Mouse (Mus musculus) right cerebral cortex, adult 2 months (tissue): ENCODE measurements at regions not wholly inside any gene's neighbourhood (a gene's known extent, or its start where the extent isn't known, plus 50 kb on each side); places are given as distances from the start of the nearest gene placed in this dataset.

Experiments
- DNase-seq, 2 experiments: peaks; one replicate each; pipeline ENCODE4 v3.0.0; 2021 to 2022; ENCODE audit warnings: low spot score in 2 of 2

DNA sequence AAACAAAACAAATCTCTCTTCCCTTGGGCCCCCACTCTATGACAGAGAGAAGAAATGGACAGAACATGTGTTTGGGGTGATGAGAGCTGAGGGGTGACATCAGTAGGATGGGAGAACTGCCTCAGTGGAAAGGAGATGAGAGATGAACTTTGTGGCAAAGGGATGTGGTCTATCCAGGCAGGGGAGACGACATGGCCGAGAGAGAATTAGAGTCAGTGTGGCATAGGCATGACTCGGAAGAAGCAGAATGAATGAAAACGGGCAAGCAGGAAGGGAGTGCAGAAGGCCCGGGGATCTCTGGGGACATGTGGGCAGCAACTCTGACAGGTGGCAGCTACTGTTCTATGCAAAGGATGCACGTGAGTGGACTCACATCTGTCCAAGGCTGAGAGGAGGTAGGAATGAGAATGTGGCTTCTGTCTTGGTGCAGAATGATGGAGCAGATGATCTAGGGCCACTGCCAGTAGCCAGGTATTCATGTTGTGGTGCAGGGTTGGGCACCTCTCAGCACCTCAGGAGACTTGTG is 113.4 kb downstream of the Ets2 start:
- DNase-seq, result no peak

DNA sequence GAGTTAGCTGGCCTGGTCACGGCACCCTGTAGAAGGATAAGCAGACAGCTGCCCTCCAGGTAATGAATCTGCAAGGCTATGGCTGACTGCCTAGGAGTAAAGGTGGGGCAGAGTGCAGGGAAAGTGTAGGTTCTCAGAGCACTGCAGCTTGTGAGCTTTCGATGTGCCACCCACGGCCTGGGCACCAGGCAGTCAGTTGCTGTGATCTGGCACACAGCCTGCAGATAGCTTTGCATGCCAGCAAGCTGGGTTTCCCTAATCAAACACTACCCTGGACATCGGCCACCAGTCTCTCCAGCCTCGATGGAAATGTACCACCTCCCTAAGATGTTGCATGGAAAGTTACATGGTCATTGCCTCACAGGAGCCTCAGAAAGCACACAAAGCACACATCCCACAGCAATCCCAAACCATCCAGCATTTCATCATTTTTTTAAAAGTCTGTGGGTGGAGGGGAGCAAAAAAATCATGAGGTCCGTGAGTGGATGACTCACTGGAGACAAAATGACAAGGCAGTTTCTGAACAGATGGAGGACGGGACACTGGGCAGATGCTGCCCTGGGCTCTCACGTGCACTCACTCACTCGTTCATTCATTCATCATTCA is 112.7 kb downstream of the Ets2 start:
- peak; percentile 63 to 66 for DNase-seq

DNA sequence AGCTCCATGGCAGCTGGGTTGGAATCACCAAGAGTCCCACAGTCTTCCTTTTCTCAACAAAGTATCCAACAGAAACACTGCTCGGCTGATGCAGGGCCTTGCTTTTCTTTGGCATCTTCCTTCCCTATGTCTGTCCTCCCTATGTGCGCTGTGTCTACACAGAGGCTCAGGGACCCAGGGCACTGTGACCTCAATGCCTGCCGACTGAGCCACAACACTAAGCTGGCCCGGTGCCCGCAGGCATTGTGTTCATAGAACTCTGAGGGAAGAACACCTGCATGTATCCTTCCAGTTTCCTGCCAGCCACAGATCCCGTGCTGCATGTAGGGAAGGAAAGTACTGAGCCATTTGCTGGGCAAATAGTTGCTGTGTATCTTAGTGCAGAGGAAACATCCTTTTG is 109.2 kb downstream of the Ets2 start:
- no peak for DNase-seq

DNA sequence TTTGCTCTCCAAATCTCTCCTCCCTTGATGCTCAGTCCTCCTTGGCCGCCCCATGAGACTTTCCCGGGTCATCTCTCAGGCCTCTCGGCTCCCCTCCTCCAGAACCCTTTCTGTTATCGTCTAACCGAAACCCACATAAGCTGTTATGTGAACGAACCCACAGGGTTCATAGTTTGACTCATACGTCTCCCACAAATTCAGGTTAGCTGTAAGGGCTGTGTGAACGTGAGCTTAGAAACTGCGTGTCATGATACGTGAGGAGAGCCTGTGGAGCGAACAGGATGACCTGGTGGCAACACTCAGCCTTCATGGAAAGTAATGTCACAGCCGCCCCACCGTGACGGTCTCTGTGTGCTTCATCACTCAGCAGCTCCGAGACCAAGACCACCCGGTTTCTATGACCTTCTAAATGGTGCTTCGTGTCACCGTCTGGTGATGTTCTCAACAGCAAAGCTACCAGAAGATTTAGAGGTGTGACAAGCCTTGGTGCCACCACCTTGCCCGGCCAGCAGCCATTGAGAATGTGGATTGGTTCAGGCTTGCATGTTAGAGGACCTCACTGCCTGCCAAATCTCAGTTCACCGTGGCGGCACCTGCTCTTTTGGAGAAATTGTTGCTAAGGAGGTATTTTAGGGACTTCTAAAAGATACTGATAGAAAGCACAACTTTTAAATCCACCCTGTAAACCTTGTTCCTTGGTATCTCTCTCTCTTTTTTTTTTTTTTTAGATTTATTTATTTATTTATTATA is 107.4 kb downstream of the Ets2 start:
- no peak for DNase-seq

DNA sequence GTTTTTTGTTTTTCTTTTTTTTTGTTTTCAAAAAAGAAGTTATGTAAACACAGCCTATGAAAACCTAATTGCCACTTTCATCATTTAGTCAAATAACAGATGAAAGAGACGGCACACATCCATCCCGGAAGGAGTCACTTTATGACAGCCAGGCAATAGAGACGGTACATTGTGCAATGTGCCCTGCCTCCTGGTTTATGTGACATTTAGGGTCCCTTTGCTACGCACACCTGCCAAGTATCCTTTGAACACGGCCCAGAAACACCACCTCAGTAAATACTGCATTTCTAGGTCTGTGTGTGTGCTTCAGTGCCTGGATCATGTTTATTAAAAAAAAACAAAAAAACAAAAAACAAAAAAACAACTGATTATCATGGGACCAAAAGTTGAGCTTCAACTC is 104.6 kb downstream of the Ets2 start:
- no peak for DNase-seq

DNA sequence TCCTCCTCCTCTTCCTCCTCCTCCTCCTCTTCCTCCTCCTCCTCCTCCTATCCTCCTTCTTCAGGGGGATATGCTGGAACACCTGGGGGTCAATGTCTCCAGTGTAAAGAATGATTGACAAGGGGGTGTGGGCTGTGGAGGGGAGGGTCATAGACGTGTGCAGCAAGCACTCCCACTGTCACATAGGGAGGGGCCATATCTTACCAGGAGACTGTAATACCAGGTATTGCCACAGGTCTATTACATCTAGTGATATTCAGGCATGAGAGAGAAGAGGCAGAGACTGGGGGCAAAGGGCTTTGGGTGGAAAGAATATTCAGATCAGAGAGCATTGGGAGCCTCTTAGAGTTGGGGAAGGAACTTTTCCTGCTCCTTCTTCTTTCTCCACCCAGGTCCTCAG is 102.3 kb downstream of the Ets2 start:
- no peak for DNase-seq

DNA sequence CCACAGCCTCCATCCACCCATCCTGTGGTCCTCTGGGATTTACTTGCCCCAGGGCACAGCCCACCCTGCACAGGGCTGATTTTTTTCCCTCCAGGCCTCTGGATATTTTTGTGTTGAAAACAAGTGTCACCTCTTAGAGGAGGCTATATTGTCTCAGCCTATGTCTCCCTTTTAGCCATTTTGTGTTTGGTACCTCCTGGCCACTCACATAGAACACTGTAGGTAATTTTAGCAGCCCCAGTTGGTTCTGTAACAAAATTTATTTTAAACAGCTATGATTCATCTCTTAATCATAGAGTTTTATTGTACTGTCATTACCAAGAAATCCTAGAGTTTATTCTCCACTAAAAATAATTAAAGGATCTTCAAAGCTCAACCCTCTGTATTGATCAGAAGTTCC is 100.8 kb downstream of the Ets2 start:
- DNase-seq, result peak in 1 of 2 experiments; percentile 31

DNA sequence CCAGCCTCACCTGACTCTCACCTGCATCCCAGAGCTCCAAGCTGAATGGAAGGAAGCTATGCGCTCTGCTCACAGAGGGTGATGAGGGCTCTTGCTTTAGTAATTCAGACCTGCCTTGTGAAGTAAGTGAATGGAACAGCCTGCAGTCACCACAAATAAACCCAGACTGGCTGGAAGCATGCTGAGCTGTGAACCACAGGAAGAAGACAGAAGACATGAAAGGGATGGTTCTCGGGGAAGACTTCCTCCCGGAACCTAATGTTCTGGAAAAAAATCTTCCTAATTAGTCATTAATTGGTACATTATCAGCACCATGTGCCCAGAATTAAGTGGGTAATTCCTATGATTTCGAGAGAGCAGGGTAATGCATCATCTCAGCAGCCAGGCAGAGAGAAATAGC is 100.3 kb downstream of the Ets2 start:
- DNase-seq, result peak in 1 of 2 experiments; percentile 23

DNA sequence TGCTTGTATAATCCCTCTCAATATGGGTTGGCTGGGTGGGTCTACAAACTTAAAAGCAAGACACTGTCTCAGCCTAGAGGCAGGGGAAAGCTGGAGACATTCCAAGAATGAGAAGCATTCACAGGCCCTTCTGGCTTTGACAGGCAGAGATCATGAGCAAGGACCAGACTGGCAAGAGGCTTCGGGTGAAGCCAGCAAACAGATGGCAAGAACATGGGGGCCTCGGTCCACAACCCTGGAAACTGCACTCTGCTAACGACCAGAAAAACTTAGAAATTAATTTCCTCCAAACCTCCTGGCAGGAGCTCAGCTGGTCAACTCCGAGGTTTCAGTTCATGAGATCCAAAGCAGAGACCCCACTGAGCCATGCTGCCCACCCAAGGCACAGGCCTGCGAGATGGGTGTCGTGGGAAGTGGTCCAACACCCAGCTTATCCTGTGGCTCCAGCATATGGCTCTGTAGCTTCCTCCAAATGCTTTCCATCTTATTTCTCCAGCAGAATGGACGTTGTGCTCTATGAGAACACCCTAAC is 99.1 kb downstream of the Ets2 start:
- DNase-seq, result no peak

DNA sequence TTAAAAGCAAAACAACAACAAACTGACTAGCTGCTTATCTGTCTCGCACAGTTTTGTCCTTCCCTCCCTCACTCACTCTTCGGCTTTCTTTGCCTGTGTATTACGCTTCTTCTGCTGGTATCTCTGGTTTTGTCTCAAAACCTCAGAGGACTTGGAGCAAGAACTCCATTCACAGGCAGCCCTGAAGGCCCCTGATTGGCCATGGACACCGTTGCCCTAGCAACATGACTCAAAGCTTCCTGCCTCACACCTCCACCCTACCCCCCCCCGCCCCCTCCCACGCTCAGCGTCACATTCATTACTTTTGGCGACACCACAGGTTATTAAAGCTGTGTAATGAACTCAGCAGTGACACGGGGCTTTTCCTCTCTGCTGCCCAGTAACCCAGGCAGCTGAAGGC is 96.7 kb downstream of the Ets2 start:
- DNase-seq, result peak; percentile 34 to 38

DNA sequence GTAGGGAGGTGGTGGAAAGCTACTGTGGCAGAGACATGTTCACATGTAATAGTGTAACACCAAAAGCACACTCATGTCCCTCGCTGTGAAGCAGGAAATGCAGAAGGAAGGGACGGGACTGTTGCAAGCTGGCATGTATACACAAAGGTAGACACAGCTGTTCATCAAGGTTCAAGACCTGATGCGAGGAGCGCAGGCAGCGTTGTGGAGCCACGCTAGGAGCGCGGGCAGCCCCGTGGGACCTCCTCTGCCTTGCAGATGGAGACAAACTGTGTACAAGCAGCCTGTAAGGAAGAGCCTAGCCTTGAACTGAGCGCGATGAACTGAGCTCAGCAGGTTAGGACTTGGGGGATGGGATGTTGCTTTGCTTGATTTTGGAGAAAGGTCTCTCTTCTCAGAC is 96.2 kb downstream of the Ets2 start:
- no peak for DNase-seq

DNA sequence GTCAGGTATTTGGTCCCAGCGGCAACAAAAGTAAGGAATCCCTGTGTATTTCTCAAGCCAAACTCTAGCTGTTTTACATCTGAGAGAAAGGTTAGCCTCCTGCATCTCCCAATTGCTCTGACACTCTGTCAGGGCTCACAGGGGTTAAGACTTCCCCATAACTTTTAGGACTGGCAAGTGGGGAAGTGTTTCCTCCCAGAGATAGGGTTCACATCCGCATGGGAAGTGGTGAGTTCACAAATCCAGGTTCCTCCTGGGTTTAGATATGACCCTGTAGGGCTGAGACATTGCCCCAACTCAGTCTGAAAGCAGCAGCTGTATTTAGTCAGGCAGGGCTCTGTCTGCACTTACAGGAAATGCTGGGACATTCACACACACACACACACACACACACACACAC is 95.3 kb downstream of the Ets2 start:
- no peak for DNase-seq

DNA sequence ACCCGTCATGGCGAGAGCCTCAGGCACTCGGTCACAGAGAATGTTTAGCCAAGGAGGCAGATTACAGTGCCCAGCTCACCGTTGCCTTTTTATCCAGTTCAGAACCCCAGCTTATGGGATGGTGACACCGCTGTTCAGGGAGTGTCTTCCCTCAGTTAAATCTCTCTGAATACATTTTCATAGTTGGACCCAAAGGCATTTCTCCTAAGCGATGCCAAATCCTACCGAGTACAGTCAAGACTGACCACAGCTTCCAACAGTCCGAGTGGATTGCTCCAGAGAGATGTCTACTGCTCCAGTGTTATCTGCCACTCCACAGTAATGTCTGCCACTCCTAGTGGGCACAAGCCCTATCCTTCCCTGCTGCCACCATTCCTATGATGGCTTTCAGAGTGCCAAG is 93.0 kb downstream of the Ets2 start:
- DNase-seq, result no peak

DNA sequence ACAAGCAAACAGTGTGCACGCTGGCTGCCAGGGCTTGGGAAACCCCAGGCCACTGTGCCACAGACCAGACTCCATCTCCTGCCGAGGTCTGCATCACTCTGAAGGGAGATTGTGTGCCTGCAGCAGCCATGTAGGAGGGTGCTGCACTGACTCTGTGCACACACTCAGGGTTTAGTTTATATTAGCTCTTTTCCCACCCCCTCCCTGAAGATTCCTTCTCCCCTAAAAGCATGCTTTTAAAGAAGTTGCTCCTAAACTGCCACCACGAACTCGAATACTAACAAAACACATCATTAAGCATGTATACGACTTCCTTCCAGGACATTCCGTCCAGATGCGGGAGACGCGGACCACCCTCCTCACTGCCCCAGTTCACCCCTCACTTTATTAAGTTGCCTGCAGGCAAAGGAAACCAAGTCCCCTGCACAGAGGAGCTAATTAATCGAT is 92.4 kb downstream of the Ets2 start:
- DNase-seq, result no peak

DNA sequence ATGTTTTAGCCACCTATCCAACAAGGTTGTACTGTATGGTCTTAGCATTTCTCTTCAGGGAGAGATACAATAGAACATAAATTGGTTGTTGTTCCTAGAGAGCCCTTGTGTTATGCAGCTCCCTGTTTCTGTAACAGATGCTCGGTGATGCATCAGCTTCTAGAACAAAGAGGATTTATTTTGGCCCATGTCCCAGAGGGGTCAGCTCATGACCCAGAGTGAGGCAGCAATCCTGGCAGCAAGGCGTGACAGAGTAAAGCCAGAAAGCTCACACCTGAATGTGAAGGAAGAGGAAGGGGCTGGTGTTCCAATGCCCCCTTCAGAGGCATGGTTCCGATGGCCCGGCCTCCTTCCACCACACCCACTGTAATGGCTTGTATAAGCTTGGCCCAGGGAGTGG is 88.8 kb downstream of the Ets2 start:
- no peak for DNase-seq

DNA sequence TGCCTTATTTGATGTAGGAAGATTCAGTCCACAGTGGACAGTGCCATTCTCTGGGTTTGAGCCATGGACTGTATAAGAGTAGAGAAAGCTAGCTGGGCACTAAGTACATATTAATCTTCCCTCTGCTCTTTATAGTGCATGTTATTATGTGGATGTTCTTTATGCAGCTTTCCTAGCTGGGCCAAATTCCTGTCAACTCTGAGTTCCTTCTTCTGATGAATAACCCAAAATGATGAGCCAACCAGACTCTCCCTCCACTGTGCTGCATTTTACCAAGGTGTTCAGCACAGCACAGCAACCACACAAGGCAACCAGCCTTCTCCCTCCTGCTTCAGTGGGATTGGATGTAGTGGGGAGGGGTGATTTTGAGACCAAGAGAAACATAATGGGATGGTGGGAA is 87.7 kb downstream of the Ets2 start:
- DNase-seq, result no peak

DNA sequence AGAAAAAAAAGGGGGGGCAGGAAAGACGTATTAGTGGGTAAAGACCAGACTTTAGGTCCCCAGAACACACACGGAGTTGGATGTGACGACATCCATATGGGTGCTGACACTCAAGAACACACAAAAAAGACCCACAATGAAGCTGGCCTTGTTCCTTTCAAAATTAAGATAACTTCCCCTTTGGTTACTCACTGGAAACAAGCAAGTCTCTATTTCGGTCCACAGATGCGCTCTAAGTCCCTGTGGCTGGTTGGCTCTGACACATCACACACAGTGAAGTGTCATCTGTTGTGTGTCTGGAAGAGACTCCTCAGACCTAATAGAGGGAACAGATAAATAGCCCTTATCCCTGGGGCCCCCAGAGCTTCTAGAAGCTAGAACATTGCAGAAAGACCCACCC is 79.8 kb downstream of the Ets2 start:
- no peak for DNase-seq

DNA sequence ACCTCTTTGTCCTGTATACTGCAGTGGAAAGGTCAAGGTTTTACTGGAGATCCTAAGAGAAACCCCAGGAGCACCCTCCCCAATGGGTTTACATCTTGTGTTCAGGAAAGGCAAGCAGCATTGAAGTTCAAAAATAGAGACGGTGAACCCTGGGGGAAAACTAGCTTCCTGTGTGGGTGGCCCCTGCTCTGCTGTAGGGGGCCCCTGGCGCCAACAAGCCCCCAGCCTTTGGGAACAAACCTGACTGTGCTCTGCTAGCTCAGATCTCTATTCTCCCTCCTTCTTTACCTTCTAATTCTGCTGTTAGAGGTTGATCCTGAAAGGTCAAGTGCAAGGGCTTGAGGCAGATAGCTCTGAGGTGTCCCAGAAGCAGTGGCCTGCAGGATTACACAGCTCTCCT is 78.6 kb downstream of the Ets2 start:
- no peak for DNase-seq

DNA sequence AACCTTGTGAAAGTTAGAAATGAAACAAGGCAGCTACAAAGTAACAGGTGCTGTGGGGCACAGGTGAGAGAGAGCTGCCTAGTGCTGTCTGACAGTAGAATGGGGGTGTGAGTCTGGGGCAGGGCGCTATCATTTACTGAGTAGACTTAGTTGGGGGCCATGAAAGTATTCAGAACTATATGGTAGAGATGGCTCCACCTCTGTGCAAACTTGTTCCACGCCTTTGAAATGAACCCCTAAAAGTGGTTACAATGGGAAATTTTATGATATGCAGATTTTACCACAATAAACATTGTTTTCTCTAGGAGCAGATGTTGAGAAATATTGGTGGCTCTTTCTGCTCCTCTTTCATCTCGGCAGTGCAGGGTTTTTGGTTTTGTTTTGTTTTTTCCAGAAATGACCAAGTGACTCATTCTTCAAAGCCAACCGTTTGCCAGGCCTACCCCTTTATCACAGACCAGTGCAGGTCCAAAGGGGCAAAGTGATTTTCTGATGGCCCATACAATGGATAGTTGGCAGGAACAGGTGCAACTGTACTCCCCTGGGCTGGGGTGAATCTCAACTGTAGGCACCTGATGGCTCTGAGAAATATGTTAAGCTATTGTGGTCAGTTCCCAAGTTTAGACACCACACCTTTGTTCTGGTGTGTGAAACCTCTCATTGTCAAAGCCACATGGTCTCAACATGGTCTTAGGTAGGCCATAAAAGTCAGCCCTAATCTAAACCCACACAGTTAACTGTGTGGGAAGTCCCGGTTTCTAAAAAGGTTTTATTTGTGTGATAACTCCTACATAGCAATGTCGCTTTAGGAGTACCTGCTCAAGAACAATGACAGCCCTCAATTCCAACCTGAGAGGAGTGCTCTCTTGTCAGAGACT is 77.2 kb downstream of the Ets2 start:
- DNase-seq, result no peak

DNA sequence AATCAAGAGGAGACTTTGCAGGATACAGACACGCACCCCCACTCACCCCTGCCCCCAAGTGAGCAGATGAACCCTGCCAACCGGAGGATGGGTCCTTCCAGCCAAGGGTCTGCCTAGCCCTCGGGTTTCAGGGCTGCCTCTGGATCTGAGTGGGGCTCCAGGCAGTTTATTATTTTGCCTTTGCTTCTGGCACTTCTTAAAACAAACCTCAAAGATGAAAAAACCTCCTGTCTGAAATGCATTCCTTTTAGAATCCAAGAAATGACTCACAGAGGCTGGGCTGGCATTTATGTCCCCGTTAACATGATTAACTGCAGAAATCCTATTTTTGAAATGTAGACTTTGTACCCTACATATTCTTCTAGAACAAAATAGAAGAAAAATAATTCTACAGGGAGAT is 76.3 kb downstream of the Ets2 start:
- peak in 1 of 2 experiments; percentile 26 for DNase-seq

DNA sequence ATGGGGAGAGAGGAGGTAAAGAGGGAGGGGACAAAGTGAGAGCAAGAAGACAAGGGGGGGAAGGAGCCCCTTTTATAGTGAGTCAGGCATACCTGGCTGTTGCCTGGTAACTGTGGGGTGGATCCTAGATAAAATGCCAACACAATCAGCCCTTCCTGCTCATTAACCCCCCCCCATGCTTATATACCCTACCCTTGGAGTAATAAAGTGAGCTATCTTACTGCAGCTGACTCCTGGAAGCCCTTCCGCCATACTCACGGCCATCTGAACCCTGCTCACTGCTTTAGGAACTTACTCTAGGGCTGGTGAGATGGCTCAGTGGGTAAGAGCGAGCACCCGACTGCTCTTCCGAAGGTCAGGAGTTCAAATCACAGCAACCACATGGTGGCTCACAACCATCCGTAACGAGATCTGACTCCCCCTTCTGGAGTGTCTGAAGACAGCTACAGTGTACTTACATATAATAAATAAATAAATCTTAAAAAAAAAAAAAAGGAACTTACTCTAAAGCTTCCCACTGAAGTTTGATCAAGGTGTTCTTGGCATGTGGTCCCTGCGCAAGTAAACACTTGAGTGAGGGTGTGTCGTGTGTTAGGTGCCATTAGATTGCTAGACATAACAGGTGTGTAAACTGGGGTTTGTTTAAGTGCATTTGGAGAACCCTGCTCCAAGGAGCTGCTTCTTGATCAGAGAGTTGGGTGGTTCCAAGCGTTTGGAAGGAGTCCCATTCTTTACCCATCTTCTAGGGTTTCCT is 74.9 kb downstream of the Ets2 start:
- no peak for DNase-seq
